Mouse (Mus musculus): Measurements from ENCODE around the gene Osgin1. TPM values are rescaled to one million over a fixed set of nuclear protein-coding genes. Genes with fewer than 3 reads are reported as not detected.

Gene Osgin1
- polyA plus RNA-seq, 1 experiment from 2014 or later: 1.9 TPM

DNA sequence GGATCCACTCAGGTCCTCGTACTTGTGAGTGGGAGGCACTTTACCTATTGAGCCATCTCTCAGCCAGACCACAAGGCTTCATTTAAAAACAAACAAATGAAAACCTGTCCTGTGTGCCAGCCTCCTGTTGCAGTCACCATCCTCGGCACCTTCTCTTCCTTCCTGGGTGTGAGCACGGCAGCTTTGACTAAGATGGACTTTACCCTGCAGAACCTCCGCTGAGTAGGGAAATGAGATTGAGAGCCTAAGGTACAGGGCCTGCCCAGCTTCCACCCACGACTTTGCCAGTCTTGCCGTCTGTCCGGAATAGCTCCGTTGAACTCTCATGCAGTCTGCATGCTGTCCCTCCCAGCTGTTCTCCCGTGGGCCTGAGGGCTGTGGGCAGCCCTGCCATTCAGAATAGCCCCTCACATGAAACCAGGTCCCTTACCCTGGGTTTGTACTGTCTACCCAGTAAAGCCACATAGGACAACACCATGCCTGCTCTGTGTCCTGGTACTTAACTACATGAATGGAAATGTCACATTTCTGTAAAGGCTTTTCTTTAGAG, 33.7 kb upstream of the Osgin1 start:
- H3K27me3 ChIP-seq (ENCODE audit: control insufficient read depth, insufficient read depth, low read depth, low read length): no peaks in the 10 kb centered on the region
- no peak overlapping the region for H3K4me2 ChIP-seq (ENCODE audit: low read depth, low read length)
- 72% methylated on average over 9 of the region's 9 CpGs for WGBS
- H3K36me3 ChIP-seq (ENCODE audit: control insufficient read depth, insufficient read depth, low read length): peaks cover 2% of the 10 kb centered on the region; the same call in 1 of the 2 replicates
- H3K9me3 ChIP-seq (ENCODE audit: control insufficient read depth, low read length): no peaks in the 10 kb centered on the region
- no peak overlapping the region for H3K27ac ChIP-seq (ENCODE audit: low read length)
- H3K4me3 ChIP-seq (ENCODE audit: low read length): no peak overlapping the region
- no peak overlapping the region for H3K9ac ChIP-seq (ENCODE audit: low read length)
- peaks cover 7% of the 10 kb centered on the region for H3K4me1 ChIP-seq (replicated peaks; ENCODE audit: control insufficient read depth, insufficient read depth, low read length)
- ATAC-seq (ENCODE audit: low read depth): no peak

- 82% methylated on average over 3 of the region's 3 CpGs for WGBS
Observed at GRCm38 (mm10) chr8:119400904-119401303, 33.0 kb upstream of the Osgin1 start.

GRCm38 (mm10) chr8:119403912-119404311, 30.0 kb upstream of the Osgin1 start:
- no peak overlapping the region for H3K27ac ChIP-seq (ENCODE audit: low read length)
- H3K9ac ChIP-seq (ENCODE audit: low read length): no peak overlapping the region
- ATAC-seq (ENCODE audit: low read depth): no peak
- H3K4me2 ChIP-seq (ENCODE audit: low read depth, low read length): no peak overlapping the region
- no peak overlapping the region for H3K4me3 ChIP-seq (ENCODE audit: low read length)
- peaks cover 10% of the 10 kb centered on the region for H3K36me3 ChIP-seq (ENCODE audit: control insufficient read depth, insufficient read depth, low read length)
- H3K4me1 ChIP-seq (replicated peaks; ENCODE audit: control insufficient read depth, insufficient read depth, low read length): no peaks in the 10 kb centered on the region
- H3K27me3 ChIP-seq (ENCODE audit: control insufficient read depth, insufficient read depth, low read depth, low read length): no peaks in the 10 kb centered on the region
- H3K9me3 ChIP-seq (ENCODE audit: control insufficient read depth, low read length): no peaks in the 10 kb centered on the region
- 70% methylated on average over 10 of the region's 10 CpGs for WGBS

More at GRCm38 (mm10) chr8:119400904-119401303, 33.0 kb upstream of the Osgin1 start:
- H3K9me3 ChIP-seq (ENCODE audit: control insufficient read depth, low read length): no peaks in the 10 kb centered on the region
- no peak for ATAC-seq (ENCODE audit: low read depth)
- H3K27ac ChIP-seq (ENCODE audit: low read length): no peak overlapping the region
- peaks cover 2% of the 10 kb centered on the region for H3K4me1 ChIP-seq (replicated peaks; ENCODE audit: control insufficient read depth, insufficient read depth, low read length)
- no peak overlapping the region for H3K4me3 ChIP-seq (ENCODE audit: low read length)
- no peak overlapping the region for H3K4me2 ChIP-seq (ENCODE audit: low read depth, low read length)
- peaks cover 2% of the 10 kb centered on the region; the same call in 1 of the 2 replicates for H3K36me3 ChIP-seq (ENCODE audit: control insufficient read depth, insufficient read depth, low read length)
- no peak overlapping the region for H3K9ac ChIP-seq (ENCODE audit: low read length)
- no peaks in the 10 kb centered on the region for H3K27me3 ChIP-seq (ENCODE audit: control insufficient read depth, insufficient read depth, low read depth, low read length)

DNA sequence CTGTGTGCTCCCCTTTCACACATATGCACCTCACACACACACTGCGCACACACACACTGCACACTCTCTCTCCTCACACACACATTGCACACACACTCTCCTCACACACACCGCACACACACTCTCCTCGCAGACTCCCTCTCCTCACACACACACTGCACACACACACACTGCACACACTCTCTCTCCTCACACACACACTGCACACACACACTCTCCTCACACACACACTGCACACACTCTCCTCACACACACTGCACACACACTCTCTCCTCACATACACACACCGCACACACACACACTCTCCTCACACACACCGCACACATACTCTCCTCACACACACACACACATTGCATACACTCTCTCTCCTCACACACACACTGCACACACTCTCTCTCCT, 29.3 kb upstream of the Osgin1 start:
- Histone ChIP-seq H3K4me2 (ENCODE audit: low read depth, low read length) (no peak overlapping the region), H3K36me3 (ENCODE audit: control insufficient read depth, insufficient read depth, low read length) (peaks cover 10% of the 10 kb centered on the region), H3K27ac (ENCODE audit: low read length) (no peak overlapping the region), H3K9ac (ENCODE audit: low read length) (no peak overlapping the region), H3K4me3 (ENCODE audit: low read length) (no peak overlapping the region), H3K27me3 (ENCODE audit: control insufficient read depth, insufficient read depth, low read depth, low read length) (no peaks in the 10 kb centered on the region), H3K9me3 (ENCODE audit: control insufficient read depth, low read length) (no peaks in the 10 kb centered on the region), H3K4me1 (replicated peaks; ENCODE audit: control insufficient read depth, insufficient read depth, low read length) (no peaks in the 10 kb centered on the region)
- ATAC-seq (ENCODE audit: low read depth): no peak
- WGBS: 95% methylated on average over 5 of the region's 5 CpGs

GRCm38 (mm10) chr8:119408311-119408710, 25.6 kb upstream of the Osgin1 start:
- Histone ChIP-seq H3K27me3 (ENCODE audit: control insufficient read depth, insufficient read depth, low read depth, low read length) (no peaks in the 10 kb centered on the region), H3K9ac (ENCODE audit: low read length) (no peak overlapping the region), H3K4me3 (ENCODE audit: low read length) (no peak overlapping the region), H3K27ac (ENCODE audit: low read length) (no peak overlapping the region), H3K4me2 (ENCODE audit: low read depth, low read length) (no peak overlapping the region), H3K9me3 (ENCODE audit: control insufficient read depth, low read length) (no peaks in the 10 kb centered on the region), H3K36me3 (ENCODE audit: control insufficient read depth, insufficient read depth, low read length) (peaks cover 18% of the 10 kb centered on the region), H3K4me1 (replicated peaks; ENCODE audit: control insufficient read depth, insufficient read depth, low read length) (no peaks in the 10 kb centered on the region)
- WGBS: 62% methylated on average over 8 of the region's 8 CpGs
- ATAC-seq (ENCODE audit: low read depth): no peak

- Histone ChIP-seq H3K27me3 (ENCODE audit: control insufficient read depth, insufficient read depth, low read depth, low read length) (no peaks in the 10 kb centered on the region; the same call in 1 of the 2 replicates), H3K9me3 (ENCODE audit: control insufficient read depth, low read length) (no peaks in the 10 kb centered on the region), H3K36me3 (ENCODE audit: control insufficient read depth, insufficient read depth, low read length) (peaks cover 18% of the 10 kb centered on the region), H3K27ac (ENCODE audit: low read length) (no peak overlapping the region), H3K4me1 (replicated peaks; ENCODE audit: control insufficient read depth, insufficient read depth, low read length) (no peaks in the 10 kb centered on the region), H3K4me3 (ENCODE audit: low read length) (no peak overlapping the region), H3K9ac (ENCODE audit: low read length) (no peak overlapping the region), H3K4me2 (ENCODE audit: low read depth, low read length) (no peak overlapping the region)
- no peak for ATAC-seq (ENCODE audit: low read depth)
- WGBS: 56% methylated on average over 10 of the region's 10 CpGs
Observed at GRCm38 (mm10) chr8:119412037-119412734, 21.7 kb upstream of the Osgin1 start.

GRCm38 (mm10) chr8:119412735-119413498, 21.0 kb upstream of the Osgin1 start:
- Histone ChIP-seq H3K9ac (ENCODE audit: low read length) (peak overlapping the region; percentile 62), H3K27ac (ENCODE audit: low read length) (no peak overlapping the region), H3K4me1 (replicated peaks; ENCODE audit: control insufficient read depth, insufficient read depth, low read length) (no peaks in the 10 kb centered on the region), H3K4me3 (ENCODE audit: low read length) (no peak overlapping the region), H3K27me3 (ENCODE audit: control insufficient read depth, insufficient read depth, low read depth, low read length) (no peaks in the 10 kb centered on the region; the same call in 1 of the 2 replicates), H3K9me3 (ENCODE audit: control insufficient read depth, low read length) (no peaks in the 10 kb centered on the region), H3K4me2 (ENCODE audit: low read depth, low read length) (peak overlapping the region; percentile 56), H3K36me3 (ENCODE audit: control insufficient read depth, insufficient read depth, low read length) (peaks cover 14% of the 10 kb centered on the region)
- WGBS: 11% methylated on average over 18 of the region's 18 CpGs
- ATAC-seq (ENCODE audit: low read depth): peak; percentile 70

GRCm38 (mm10) chr8:119413605-119414004, 20.3 kb upstream of the Osgin1 start:
- H3K27ac ChIP-seq (ENCODE audit: low read length): no peak overlapping the region
- H3K9me3 ChIP-seq (ENCODE audit: control insufficient read depth, low read length): no peaks in the 10 kb centered on the region
- H3K4me1 ChIP-seq (replicated peaks; ENCODE audit: control insufficient read depth, insufficient read depth, low read length): no peaks in the 10 kb centered on the region
- ATAC-seq (ENCODE audit: low read depth): no peak
- H3K4me3 ChIP-seq (ENCODE audit: low read length): no peak overlapping the region
- no peaks in the 10 kb centered on the region; the same call in 1 of the 2 replicates for H3K27me3 ChIP-seq (ENCODE audit: control insufficient read depth, insufficient read depth, low read depth, low read length)
- WGBS: 78% methylated on average over 10 of the region's 10 CpGs
- H3K4me2 ChIP-seq (ENCODE audit: low read depth, low read length): no peak overlapping the region
- H3K36me3 ChIP-seq (ENCODE audit: control insufficient read depth, insufficient read depth, low read length): peaks cover 9% of the 10 kb centered on the region
- H3K9ac ChIP-seq (ENCODE audit: low read length): no peak overlapping the region

DNA sequence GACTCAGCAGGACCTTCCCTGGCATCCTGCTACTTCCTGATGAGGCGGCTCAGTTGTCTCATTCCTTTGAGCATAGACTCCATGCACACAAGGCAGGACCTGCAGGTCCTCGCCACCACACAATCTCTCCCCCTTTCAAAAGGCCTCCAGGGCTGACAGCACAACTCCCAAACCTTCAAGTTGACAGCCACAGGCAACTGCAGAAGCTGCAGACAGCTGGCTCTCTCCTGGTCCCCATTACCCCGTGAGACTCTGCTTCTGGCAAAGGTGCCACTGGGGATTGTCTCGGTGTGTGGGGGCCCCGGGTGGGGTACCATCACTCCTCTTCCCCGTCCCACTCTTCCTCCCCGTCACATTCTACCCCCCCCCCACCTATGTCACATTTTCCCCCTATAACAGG, 13.6 kb upstream of the Osgin1 start:
- Histone ChIP-seq H3K9me3 (ENCODE audit: control insufficient read depth, low read length) (no peaks in the 10 kb centered on the region), H3K27me3 (ENCODE audit: control insufficient read depth, insufficient read depth, low read depth, low read length) (no peaks in the 10 kb centered on the region), H3K4me1 (replicated peaks; ENCODE audit: control insufficient read depth, insufficient read depth, low read length) (peaks cover 6% of the 10 kb centered on the region), H3K9ac (ENCODE audit: low read length) (no peak overlapping the region), H3K4me3 (ENCODE audit: low read length) (no peak overlapping the region), H3K4me2 (ENCODE audit: low read depth, low read length) (no peak overlapping the region), H3K36me3 (ENCODE audit: control insufficient read depth, insufficient read depth, low read length) (no peaks in the 10 kb centered on the region), H3K27ac (ENCODE audit: low read length) (no peak overlapping the region)
- ATAC-seq (ENCODE audit: low read depth): no peak
- 64% methylated on average over 7 of the region's 7 CpGs for WGBS

All from lung, embryonic 16.5 days (tissue).